Mouse (Mus musculus) CH12.LX (cell line): ENCODE measurements at regions not wholly inside any gene's neighbourhood (a gene's known extent, or its start where the extent isn't known, plus 50 kb on each side); places are given as distances from the start of the nearest gene placed in this dataset.

Experiments
- DNase-seq: peaks from one replicate; pipeline ENCODE4 v3.0.0-alpha.2; 2013; ENCODE audit errors: extremely low read depth
- H3K27ac ChIP-seq: 2 replicates; pipeline ENCODE4 v1.5.1; 2012; ENCODE audit warnings: low read depth, mild to moderate bottlenecking, control low read depth, moderate library complexity; ENCODE audit not compliant: insufficient read depth
- H3K27me3 ChIP-seq: replicated peaks from 2 replicates; pipeline ENCODE3; 2012; ENCODE audit warnings: inconsistent platforms
- H3K36me3 ChIP-seq, 2 experiments: replicated peaks in 1 of 2; 2 replicates each; pipeline versions ENCODE3 to v1.6.1; 2012; ENCODE audit warnings: inconsistent platforms in 1 of 2, low read length in 1 of 2, mild to moderate bottlenecking in 1 of 2, mixed read lengths in 1 of 2, moderate library complexity in 1 of 2; ENCODE audit not compliant: control insufficient read depth in 1 of 2, insufficient read depth in 1 of 2
- H3K4me1 ChIP-seq, 2 experiments: 2 replicates each; pipeline ENCODE4 v1.6.1; 2012; ENCODE audit warnings: inconsistent platforms in 1 of 2, moderate library complexity in 1 of 2; ENCODE audit not compliant: insufficient read depth in 2 of 2, control insufficient read depth in 1 of 2
- H3K4me2 ChIP-seq: 2 replicates; pipeline ENCODE4 v1.6.1; 2012; ENCODE audit warnings: low read depth, mild to moderate bottlenecking, control low read depth; ENCODE audit not compliant: poor library complexity, insufficient read depth, severe bottlenecking
- H3K4me3 ChIP-seq, 3 experiments: fragments of 150-350 bp in 1 of 3; sonication (generic) in 1 of 3; replicated peaks in 1 of 3; 2 replicates each; pipeline versions ENCODE3 to v1.5.1; 2011 to 2012; ENCODE audit warnings: low read depth in 2 of 3, low read length in 2 of 3, mild to moderate bottlenecking in 2 of 3, moderate library complexity in 2 of 3, control low read depth in 1 of 3, improper control_type of control experiment in 1 of 3, inconsistent platforms in 1 of 3, mixed read lengths in 1 of 3; ENCODE audit not compliant: poor library complexity in 1 of 3
- H3K79me2 ChIP-seq: replicated peaks from 2 replicates; pipeline ENCODE4 v1.6.1; 2012; ENCODE audit warnings: mild to moderate bottlenecking, moderate library complexity; ENCODE audit not compliant: control insufficient read depth, poor library complexity, insufficient read depth, severe bottlenecking; ENCODE audit errors: extremely low read depth
- H3K9ac ChIP-seq: 2 replicates; pipeline ENCODE4 v1.6.1; 2012; ENCODE audit warnings: low read depth, mild to moderate bottlenecking, control low read depth, moderate library complexity; ENCODE audit not compliant: insufficient read depth
- H3K9me3 ChIP-seq: replicated peaks from 2 replicates; pipeline ENCODE3; 2012; ENCODE audit warnings: low read length, inconsistent platforms, mixed read lengths
- CHD1 ChIP-seq: IDR thresholded peaks from 2 replicates; pipeline ENCODE4 v1.6.1; 2012; ENCODE audit warnings: low read depth, low read length, improper control_type of control experiment, inconsistent platforms
- EP300 ChIP-seq: IDR thresholded peaks from 2 replicates; pipeline ENCODE4 v1.6.1; 2011; ENCODE audit warnings: low read length, improper control_type of control experiment
- ETS1 ChIP-seq: conservative IDR thresholded peaks from 2 replicates; pipeline ENCODE4 v1.6.1; 2012; ENCODE audit warnings: low read depth, mild to moderate bottlenecking, inconsistent platforms, low read length, improper control_type of control experiment, moderate library complexity
- GABPA ChIP-seq: IDR thresholded peaks from 2 replicates; pipeline ENCODE4 v1.6.1; 2012; ENCODE audit warnings: low read depth, low read length, improper control_type of control experiment, inconsistent platforms; ENCODE audit not compliant: insufficient replicate concordance
- HCFC1 ChIP-seq: IDR thresholded peaks from 2 replicates; pipeline ENCODE4 v1.6.1; 2012; ENCODE audit warnings: low read depth, mild to moderate bottlenecking, inconsistent platforms, low read length, improper control_type of control experiment
- JUN ChIP-seq: IDR thresholded peaks from 2 replicates; pipeline ENCODE4 v1.6.1; 2011; ENCODE audit warnings: low read depth, mild to moderate bottlenecking, low read length, improper control_type of control experiment, moderate library complexity; ENCODE audit not compliant: insufficient read depth
- NRF1 ChIP-seq: IDR thresholded peaks from 2 replicates; pipeline ENCODE4 v1.6.1; 2014; ENCODE audit warnings: low read depth, mild to moderate bottlenecking, inconsistent platforms, low read length, improper control_type of control experiment, moderate library complexity
- PAX5 ChIP-seq: IDR thresholded peaks from 2 replicates; pipeline ENCODE4 v1.6.1; 2012; ENCODE audit warnings: low read length, inconsistent platforms, mixed read lengths
- POLR2A ChIP-seq: IDR thresholded peaks from 2 replicates; pipeline ENCODE4 v1.6.1; 2011; ENCODE audit warnings: low read depth, mild to moderate bottlenecking, improper control_type of control experiment, low read length
- RAD21 ChIP-seq: IDR thresholded peaks from 2 replicates; pipeline ENCODE4 v1.6.1; 2011; ENCODE audit warnings: low read depth, mild to moderate bottlenecking, low read length, improper control_type of control experiment, moderate library complexity
- UBTF ChIP-seq: IDR thresholded peaks from 2 replicates; pipeline ENCODE4 v1.6.1; 2012; ENCODE audit warnings: low read depth, mild to moderate bottlenecking, inconsistent platforms, low read length, improper control_type of control experiment, moderate library complexity
- USF2 ChIP-seq: conservative IDR thresholded peaks from 2 replicates; pipeline ENCODE4 v1.6.1; 2011; ENCODE audit warnings: low read depth, low read length, improper control_type of control experiment
- ZKSCAN1 ChIP-seq: IDR thresholded peaks from 2 replicates; pipeline ENCODE4 v1.6.1; 2012; ENCODE audit warnings: low read depth, inconsistent platforms, low read length, improper control_type of control experiment, borderline replicate concordance
- ZMIZ1 ChIP-seq: IDR thresholded peaks from 2 replicates; pipeline ENCODE4 v1.6.1; 2012; ENCODE audit warnings: low read depth, mild to moderate bottlenecking, inconsistent platforms, low read length, improper control_type of control experiment
- dilution Hi-C: fragments of 300-500 bp; cut with MboI; formaldehyde crosslinking; loops from 2 replicates; pipeline ENCODE4 v1.14.3; 2020; ENCODE audit warnings: low sequenced_read_pairs; ENCODE audit not compliant: extremely low pct_unique_long_range_greater_than_20kb, extremely low pct_ligation_motif_present
- in situ Hi-C: fragments of 300-500 bp; cut with MboI; formaldehyde crosslinking; loops from 3 replicates; pipeline ENCODE4 v1.14.3; 2019; ENCODE audit warnings: low sequenced_read_pairs, low pct_ligation_motif_present, low pct_unique_long_range_greater_than_20kb, mixed read lengths

DNA sequence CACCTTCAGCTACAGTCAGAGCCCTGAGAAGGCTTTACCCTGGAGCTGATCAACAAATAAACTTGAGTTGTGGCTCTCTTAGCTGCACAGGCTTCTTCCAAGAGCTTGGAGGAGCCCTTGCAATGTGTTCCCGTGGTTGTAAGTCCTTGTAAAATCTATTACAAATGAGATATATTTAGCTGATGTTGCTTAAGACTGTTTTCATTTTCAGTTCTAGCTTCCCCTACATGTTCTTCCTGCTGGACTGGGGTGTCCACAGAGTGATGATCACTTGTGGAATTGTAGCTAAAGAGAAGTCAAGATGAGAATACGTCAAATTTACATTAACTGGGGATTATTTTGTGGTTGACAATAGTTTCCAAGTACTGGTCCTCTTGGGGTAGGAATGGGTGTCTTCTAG, 161.3 kb upstream of the Inhba start:
- H3K4me1 ChIP-seq, result peaks cover 0 to 13% of the 10 kb centered on the region in 2 experiments; a peak in 2 of 4 replicates

DNA sequence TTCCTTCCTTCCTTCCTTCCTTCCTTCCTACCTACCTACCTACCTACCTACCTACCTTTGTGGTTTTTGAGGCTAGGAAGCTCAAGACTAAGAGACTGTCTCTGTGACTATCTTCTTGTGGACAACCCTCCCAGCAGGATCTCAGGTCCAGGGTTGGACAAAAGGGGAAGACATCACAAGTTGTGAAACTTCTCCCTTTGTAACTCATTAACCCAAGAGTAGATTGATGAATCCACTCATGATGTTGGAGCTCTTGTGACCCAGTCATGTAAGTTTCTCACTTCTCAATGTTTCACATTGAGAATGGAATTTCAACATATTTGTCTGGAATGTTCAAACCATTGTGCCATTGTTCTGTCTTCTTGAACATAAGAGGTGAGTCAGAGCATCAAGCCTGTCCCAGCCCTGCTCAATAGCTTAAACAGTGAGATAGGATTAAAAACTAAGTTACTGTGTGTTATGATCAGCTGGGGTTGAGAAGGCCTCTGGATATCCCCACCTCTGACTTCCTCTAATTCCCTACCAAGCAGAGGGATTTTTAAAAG, 158.6 kb upstream of the Inhba start:
- Histone ChIP-seq H3K36me3 (no peaks in the 10 kb centered on the region), H3K9me3 (no peaks in the 10 kb centered on the region), H3K4me2 (no peak overlapping the region), H3K4me1 (peaks cover 0 to 3% of the 10 kb centered on the region in 2 experiments; a peak in 2 of 4 replicates), H3K27ac (no peak overlapping the region), H3K4me3 (no peak overlapping the region), H3K27me3 (no peaks in the 10 kb centered on the region), H3K9ac (no peak overlapping the region), H3K79me2 (no peaks in the 10 kb centered on the region)
- dilution Hi-C loops (no loop called here), in situ Hi-C loops (no loop called here)
- no peak for TF ChIP-seq RAD21
- no peak for TF ChIP-seq HCFC1
- TF ChIP-seq POLR2A, result no peak
- no peak for TF ChIP-seq NRF1
- no peak for TF ChIP-seq GABPA
- no peak for TF ChIP-seq EP300
- no peak for TF ChIP-seq ZMIZ1
- no peak for TF ChIP-seq PAX5
- TF ChIP-seq CHD1, result no peak
- TF ChIP-seq UBTF, result no peak
- no peak for DNase-seq

More for the DNA sequence above, 161.3 kb upstream of the Inhba start:
- TF ChIP-seq ETS1, result no peak
- TF ChIP-seq, all 38 proteins: peak for 0
- dilution Hi-C loops (no loop called here), in situ Hi-C loops (no loop called here)
- H3K27me3 ChIP-seq, result no peaks in the 10 kb centered on the region
- H3K9me3 ChIP-seq, result no peaks in the 10 kb centered on the region
- H3K36me3 ChIP-seq, result no peaks in the 10 kb centered on the region
- no peak overlapping the region for H3K4me2 ChIP-seq
- H3K79me2 ChIP-seq, result no peaks in the 10 kb centered on the region
- no peak for DNase-seq
- H3K27ac ChIP-seq, result no peak overlapping the region
- H3K9ac ChIP-seq, result no peak overlapping the region
- no peak overlapping the region for H3K4me3 ChIP-seq

DNA sequence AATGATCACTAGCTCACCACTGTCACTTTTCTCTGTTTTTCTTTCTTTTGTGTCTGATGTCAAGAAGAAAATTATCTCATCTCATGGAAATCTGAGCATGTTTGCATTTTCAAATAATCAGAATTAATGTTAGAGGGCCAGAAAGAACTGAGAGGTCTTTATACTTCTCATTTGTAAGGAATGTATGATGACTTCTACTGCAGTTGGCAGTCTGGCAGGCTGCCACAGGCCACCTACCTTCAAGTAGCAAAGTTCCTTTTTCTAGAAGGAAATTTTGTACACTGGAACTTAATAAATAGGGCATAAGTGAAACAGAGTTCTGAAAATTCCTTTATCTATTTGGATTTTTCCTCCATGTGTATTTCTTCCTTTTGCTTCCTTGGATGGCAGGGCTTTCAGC, 148.7 kb upstream of the Inhba start:
- H3K36me3 ChIP-seq, result no peaks in the 10 kb centered on the region
- H3K4me1 ChIP-seq, result no peaks in the 10 kb centered on the region
- no peaks in the 10 kb centered on the region for H3K27me3 ChIP-seq
- in situ Hi-C loops, result no loop called here
- H3K79me2 ChIP-seq, result no peaks in the 10 kb centered on the region
- no peak overlapping the region for H3K4me2 ChIP-seq
- dilution Hi-C loops, result no loop called here
- H3K9me3 ChIP-seq, result no peaks in the 10 kb centered on the region
- no peak overlapping the region for H3K27ac ChIP-seq
- no peak overlapping the region for H3K4me3 ChIP-seq
- H3K9ac ChIP-seq, result no peak overlapping the region
- no peak for DNase-seq
- no peak for TF ChIP-seq ZKSCAN1
- TF ChIP-seq JUN, result no peak
- TF ChIP-seq USF2, result no peak
